Mouse (Mus musculus) liver, embryonic 16.5 days (tissue): Measurements from ENCODE around the gene Gm17651. TPM values are rescaled to one million over a fixed set of nuclear protein-coding genes. Genes with fewer than 3 reads are reported as not detected.
A peak's percentile ranks its signal among the peaks of the same experiment; 100 is the strongest.

ENCODE experiments used
- ATAC-seq: fragments of 200-750 bp; cut with Nextera tagmentation; 2 replicates; pipeline ENCODE4 v1.8.0; 2017; ENCODE audit warnings: low read depth, mild to moderate bottlenecking, moderate number of reproducible peaks, moderate library complexity
- H3K27ac ChIP-seq: fragments of 300-500 bp; sonication (generic); 2 replicates; pipeline ENCODE4 v1.5.1; 2014; ENCODE audit warnings: mild to moderate bottlenecking, low read length
- H3K27me3 ChIP-seq: fragments of 300-500 bp; sonication (generic); 2 replicates; pipeline ENCODE4 v1.6.1; 2014; ENCODE audit warnings: low read depth, low read length, mixed read lengths; ENCODE audit not compliant: control insufficient read depth, insufficient read depth
- H3K36me3 ChIP-seq: fragments of 300-500 bp; sonication (generic); 2 replicates; pipeline ENCODE4 v1.6.1; 2014; ENCODE audit warnings: mild to moderate bottlenecking; ENCODE audit not compliant: control insufficient read depth, insufficient read depth
- H3K4me1 ChIP-seq: fragments of 300-500 bp; sonication (generic); 2 replicates; pipeline ENCODE4 v1.6.1; 2014; ENCODE audit warnings: low read depth, low read length, mixed read lengths; ENCODE audit not compliant: control insufficient read depth
- H3K4me2 ChIP-seq: fragments of 300-500 bp; sonication (generic); 2 replicates; pipeline ENCODE4 v1.6.1; 2014; ENCODE audit warnings: low read depth, low read length, mixed read lengths
- H3K4me3 ChIP-seq: fragments of 300-500 bp; sonication (generic); 2 replicates; pipeline ENCODE4 v1.5.1; 2014; ENCODE audit warnings: low read depth, mild to moderate bottlenecking, low read length
- H3K9ac ChIP-seq: fragments of 300-500 bp; sonication (generic); 2 replicates; pipeline ENCODE4 v1.6.1; 2014; ENCODE audit warnings: low read depth, low read length
- H3K9me3 ChIP-seq: fragments of 300-500 bp; sonication (generic); replicated peaks from 2 replicates; pipeline ENCODE4 v1.6.1; 2016; ENCODE audit warnings: low read length; ENCODE audit not compliant: control insufficient read depth
- WGBS: fragments of 180-500 bp; shearing (Covaris S2); extraction: QIAGEN DNeasy Blood & Tissue Kit; methylation state at CpG from one replicate; pipeline ENCODE4 v1.1.7; 2014; ENCODE audit not compliant: insufficient replicate concordance; 5-methylcytosine and 5-hydroxymethylcytosine counted together
- polyA plus RNA-seq: library from polyadenylated mRNA; unstranded; fragments of >200 nt; fragmentation: Nextera tagmentation; extraction: Ambion mirVana; gene quantifications from 2 replicates; pipeline ENCODE4 v1.2.1, GENCODE M21; 2015

Gene Gm17651
- polyA plus RNA-seq, 1 experiment from 2014 or later, result not detected

DNA sequence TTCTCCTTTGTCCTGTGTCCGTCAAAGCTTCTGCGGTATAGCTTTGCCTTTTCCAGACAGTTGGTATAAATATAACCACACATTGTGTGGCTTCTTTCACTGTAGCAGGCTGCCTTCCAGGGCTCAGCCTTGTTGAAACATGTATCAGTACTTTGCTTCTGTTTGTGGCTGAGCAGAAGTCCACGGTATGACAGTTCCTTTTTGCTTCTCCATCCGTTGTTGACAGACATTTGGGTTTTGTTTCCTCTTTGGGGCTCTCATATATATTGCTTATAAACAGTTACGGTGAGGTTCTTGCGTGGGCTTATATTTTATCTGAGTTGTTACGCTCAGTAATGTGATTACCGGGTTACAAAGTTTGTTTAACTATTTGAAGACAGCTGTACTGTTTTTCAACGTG is 9.0 kb downstream of the Gm17651 start:
- Histone ChIP-seq H3K9me3 (no peaks in the 10 kb centered on the region), H3K9ac (no peak overlapping the region), H3K27me3 (no peaks in the 10 kb centered on the region), H3K36me3 (no peaks in the 10 kb centered on the region), H3K4me2 (no peak overlapping the region), H3K4me1 (no peaks in the 10 kb centered on the region), H3K4me3 (no peak overlapping the region), H3K27ac (no peak overlapping the region)
- 50% methylated on average over 9 of the region's 9 CpGs for WGBS
- no peak for ATAC-seq

GRCm38 (mm10) chr3:97661206-97661605 is 13.3 kb downstream of the Gm17651 start:
- Histone ChIP-seq H3K4me1 (peaks cover 17% of the 10 kb centered on the region), H3K4me3 (no peak overlapping the region), H3K4me2 (no peak overlapping the region), H3K9me3 (no peaks in the 10 kb centered on the region), H3K9ac (no peak overlapping the region), H3K36me3 (no peaks in the 10 kb centered on the region), H3K27me3 (no peaks in the 10 kb centered on the region), H3K27ac (no peak overlapping the region)
- no peak for ATAC-seq
- 49% methylated on average over 8 of the region's 8 CpGs for WGBS

DNA sequence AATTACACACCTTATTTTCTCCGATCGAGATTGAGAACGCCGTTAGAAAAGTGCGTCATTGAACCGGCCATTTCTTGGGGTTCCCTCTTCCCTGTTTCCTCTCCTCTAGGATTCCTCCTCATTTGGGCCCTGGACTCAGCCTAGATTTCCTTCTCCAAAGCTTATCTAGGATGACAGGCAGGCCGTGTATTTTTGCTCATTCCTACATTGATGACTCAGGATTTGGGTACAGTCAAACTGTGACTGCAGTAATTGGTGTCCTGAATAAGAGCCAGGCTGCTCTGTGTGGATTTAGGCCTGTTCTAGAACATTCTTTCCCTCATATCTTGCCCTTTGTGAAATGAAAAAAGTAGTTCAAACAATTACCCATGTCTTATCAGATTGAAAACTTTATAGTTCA is 14.7 kb downstream of the Gm17651 start:
- Histone ChIP-seq H3K36me3 (no peaks in the 10 kb centered on the region), H3K4me2 (no peak overlapping the region), H3K9me3 (no peaks in the 10 kb centered on the region), H3K4me3 (no peak overlapping the region), H3K4me1 (peaks cover 17% of the 10 kb centered on the region), H3K27me3 (no peaks in the 10 kb centered on the region), H3K9ac (no peak overlapping the region), H3K27ac (no peak overlapping the region)
- 85% methylated on average over 7 of the region's 7 CpGs for whole genome bisulfite sequencing
- ATAC-seq, result no peak

DNA sequence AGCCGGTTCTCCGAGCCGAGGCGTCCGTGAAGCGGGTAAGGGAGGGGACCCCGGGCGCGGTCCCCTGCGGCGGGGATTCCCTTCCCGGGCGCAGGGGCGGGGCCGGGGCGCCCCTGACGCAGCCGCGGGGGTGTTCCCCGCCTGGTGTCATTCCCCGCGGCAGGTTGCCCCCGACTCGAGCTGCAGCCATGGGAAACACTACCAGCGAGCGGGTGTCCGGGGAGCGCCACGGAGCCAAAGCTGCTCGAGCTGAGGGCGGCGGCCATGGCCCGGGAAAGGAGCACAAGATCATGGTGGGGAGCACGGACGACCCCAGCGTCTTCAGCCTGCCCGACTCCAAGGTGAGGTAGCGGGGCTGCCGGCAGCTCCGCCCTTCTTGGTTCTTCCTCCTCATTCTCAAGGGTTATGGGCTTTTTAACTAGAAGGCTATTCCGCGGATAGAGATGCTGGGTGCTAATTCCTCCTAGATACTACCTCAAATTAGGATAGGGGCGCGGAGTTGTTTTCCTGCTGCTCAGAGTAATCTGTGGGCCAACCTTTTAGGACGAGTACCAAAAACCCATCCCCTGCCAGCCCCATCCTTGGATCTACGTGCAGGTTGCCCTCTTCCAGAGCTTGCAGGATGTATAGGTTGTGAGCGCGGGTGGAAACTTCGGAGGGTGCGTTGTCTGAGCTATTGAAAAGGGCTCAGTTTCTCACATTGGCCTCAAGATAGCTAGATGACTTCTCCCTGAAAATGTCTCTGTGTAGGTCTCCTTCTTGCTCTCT is 15.9 kb downstream of the Gm17651 start:
- peak overlapping the region; percentile 96 for H3K4me2 ChIP-seq
- peaks cover 17% of the 10 kb centered on the region for H3K4me1 ChIP-seq
- H3K36me3 ChIP-seq, result no peaks in the 10 kb centered on the region
- H3K27ac ChIP-seq, result 0 out of 2 replicates have a peak overlapping the region, but pooled peaks have one; percentile 52
- WGBS, result under 1% methylated on average over 48 of the region's 50 CpGs
- peak overlapping the region; percentile 88 for H3K4me3 ChIP-seq
- H3K27me3 ChIP-seq, result no peaks in the 10 kb centered on the region
- H3K9me3 ChIP-seq, result no peaks in the 10 kb centered on the region
- ATAC-seq, result peak; percentile 69
- H3K9ac ChIP-seq, result peak overlapping the region; percentile 75

- H3K27me3 ChIP-seq, result no peaks in the 10 kb centered on the region
- H3K4me1 ChIP-seq, result peaks cover 17% of the 10 kb centered on the region
- H3K9me3 ChIP-seq, result no peaks in the 10 kb centered on the region
- ATAC-seq, result peak; percentile 95
- peak within 1 kb of the TSS; percentile 59 for H3K27ac ChIP-seq
- H3K36me3 ChIP-seq, result no peaks in the 10 kb centered on the region
- H3K9ac ChIP-seq, result peak within 1 kb of the TSS; percentile 75
- 2% methylated on average over 50 of the region's 51 CpGs for WGBS
- peak within 1 kb of the TSS; percentile 96 for H3K4me2 ChIP-seq
- H3K4me3 ChIP-seq, result peak within 1 kb of the TSS; percentile 88
Observed at GRCm38 (mm10) chr3:97657655-97658411, 16.7 kb downstream of the Gm17651 start, which contains the start of gene Prkab2. Gene Prkab2, plus strand, starts transcription at chr3:97658193.

DNA sequence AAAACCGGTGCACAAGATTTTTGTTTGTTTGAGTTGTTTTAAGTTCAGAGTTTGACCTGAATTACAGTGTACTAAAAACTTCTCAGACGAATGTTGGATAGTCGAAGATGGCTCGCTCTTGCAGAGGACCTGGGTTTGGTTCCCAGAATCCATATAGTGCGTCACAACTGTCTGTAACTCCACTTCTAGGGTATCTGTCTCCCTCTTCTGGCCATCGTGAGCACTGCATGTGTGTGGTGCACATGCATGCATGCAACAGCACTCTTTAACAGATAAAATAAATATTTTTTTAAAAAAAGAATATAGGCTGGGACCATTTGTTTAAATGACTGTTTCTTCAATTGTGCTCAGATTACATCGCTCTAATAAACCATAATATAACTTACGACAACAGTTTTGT is 19.6 kb downstream of the Gm17651 start:
- ATAC-seq, result no peak
- H3K9ac ChIP-seq, result no peak overlapping the region
- 67% methylated on average over 8 of the region's 8 CpGs for WGBS
- H3K4me3 ChIP-seq, result no peak overlapping the region
- peaks cover 17% of the 10 kb centered on the region for H3K4me1 ChIP-seq
- no peaks in the 10 kb centered on the region for H3K9me3 ChIP-seq
- no peaks in the 10 kb centered on the region for H3K36me3 ChIP-seq
- H3K27me3 ChIP-seq, result no peaks in the 10 kb centered on the region
- no peak overlapping the region for H3K27ac ChIP-seq
- no peak overlapping the region for H3K4me2 ChIP-seq

DNA sequence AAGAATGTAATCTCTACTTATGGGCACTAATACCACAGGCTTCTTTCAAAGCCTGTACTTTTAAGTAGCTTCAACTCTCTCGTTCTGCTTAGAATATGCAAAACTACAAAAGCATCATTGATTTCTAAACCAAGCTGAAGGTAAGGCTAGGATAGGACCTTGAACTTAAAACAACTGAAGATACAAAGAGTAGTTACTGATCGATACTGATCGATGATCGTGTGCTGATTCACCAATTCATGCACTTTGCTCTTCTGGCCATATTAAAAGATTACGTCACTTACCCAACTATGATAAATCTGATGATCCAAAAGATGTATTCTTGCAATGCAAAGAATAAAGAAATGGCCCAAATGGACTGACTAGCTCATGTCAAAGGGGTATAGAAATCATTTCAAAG is 20.7 kb downstream of the Gm17651 start:
- H3K27ac ChIP-seq, result no peak overlapping the region
- H3K4me2 ChIP-seq, result no peak overlapping the region
- no peaks in the 10 kb centered on the region; the same call in 1 of the 2 replicates for H3K36me3 ChIP-seq
- H3K4me3 ChIP-seq, result no peak overlapping the region
- H3K9ac ChIP-seq, result no peak overlapping the region
- ATAC-seq, result no peak
- no peaks in the 10 kb centered on the region for H3K27me3 ChIP-seq
- no peaks in the 10 kb centered on the region for H3K9me3 ChIP-seq
- 72% methylated on average over 5 of the region's 5 CpGs for WGBS
- peaks cover 9% of the 10 kb centered on the region for H3K4me1 ChIP-seq

GRCm38 (mm10) chr3:97651604-97652003 is 22.9 kb downstream of the Gm17651 start:
- Histone ChIP-seq H3K36me3 (no peaks in the 10 kb centered on the region; the same call in 1 of the 2 replicates), H3K4me3 (no peak overlapping the region), H3K27me3 (no peaks in the 10 kb centered on the region), H3K4me2 (no peak overlapping the region), H3K27ac (no peak overlapping the region), H3K4me1 (no peaks in the 10 kb centered on the region), H3K9me3 (no peaks in the 10 kb centered on the region), H3K9ac (no peak overlapping the region)
- no peak for ATAC-seq
- WGBS, result 68% methylated on average over 10 of the region's 10 CpGs

GRCm38 (mm10) chr3:97649469-97649868 is 25.0 kb downstream of the Gm17651 start:
- H3K4me2 ChIP-seq, result no peak overlapping the region
- H3K9ac ChIP-seq, result no peak overlapping the region
- H3K36me3 ChIP-seq, result no peaks in the 10 kb centered on the region; the same call in 1 of the 2 replicates
- H3K27ac ChIP-seq, result no peak overlapping the region
- H3K4me3 ChIP-seq, result no peak overlapping the region
- H3K9me3 ChIP-seq, result no peaks in the 10 kb centered on the region
- H3K4me1 ChIP-seq, result no peaks in the 10 kb centered on the region
- WGBS, result 59% methylated on average over 6 of the region's 6 CpGs
- no peaks in the 10 kb centered on the region for H3K27me3 ChIP-seq
- no peak for ATAC-seq
